9 mouse cellular contexts compared by ENCODE assay signal in genomic region chr1:191292348-191292747, GRCm38 (mm10). TPM values are rescaled to one million over a fixed set of nuclear protein-coding genes. Genes with fewer than 3 reads are reported as not detected.
DNase-seq lines count a peak whose midpoint lies in the region; ATAC-seq lines count a peak whose summit lies in the region.
"Had no signal": no experiment of that assay in that cellular context is flagged by ENCODE, and none has a peak within 500 bp of the region (broad histone marks: within the 10 kb centered on the region; RNA-seq: fewer than 3 reads in every experiment).

No protein-coding gene starts in this region.

- no peak overlapping the region for H3K9ac ChIP-seq in heart, embryonic 12.5 days
- no peak overlapping the region for H3K9ac ChIP-seq in midbrain, embryonic 13.5 days (replicated peaks)
- no peak overlapping the region for H3K9ac ChIP-seq in forebrain, embryonic 13.5 days
- H3K9ac ChIP-seq: liver, embryonic 13.5 days had no signal

- H3K9me3 ChIP-seq in heart, embryonic 12.5 days (replicated peaks): no peaks in the 10 kb centered on the region
- H3K9me3 ChIP-seq in midbrain, embryonic 13.5 days: no peaks in the 10 kb centered on the region
- no peaks in the 10 kb centered on the region for H3K9me3 ChIP-seq in forebrain, embryonic 13.5 days (replicated peaks)
- H3K9me3 ChIP-seq: liver, embryonic 13.5 days had no signal

- H3K27me3 ChIP-seq in heart, embryonic 12.5 days (replicated peaks): no peaks in the 10 kb centered on the region
- H3K27me3 ChIP-seq in midbrain, embryonic 13.5 days: no peaks in the 10 kb centered on the region
- H3K27me3 ChIP-seq in forebrain, embryonic 13.5 days: no peaks in the 10 kb centered on the region
- H3K27me3 ChIP-seq: liver, embryonic 13.5 days had no signal

- H3K27ac ChIP-seq in heart, embryonic 12.5 days (ENCODE audit: poor library complexity, severe bottlenecking): no peak overlapping the region
- H3K27ac ChIP-seq in midbrain, embryonic 13.5 days: no peak overlapping the region
- H3K27ac ChIP-seq in forebrain, embryonic 13.5 days: no peak overlapping the region
- H3K27ac ChIP-seq: liver, embryonic 13.5 days had no signal

- no peak overlapping the region for H3K4me3 ChIP-seq in heart, embryonic 12.5 days
- no peak overlapping the region for H3K4me3 ChIP-seq in midbrain, embryonic 13.5 days (replicated peaks)
- H3K4me3 ChIP-seq in forebrain, embryonic 13.5 days: no peak overlapping the region
- H3K4me3 ChIP-seq: liver, embryonic 13.5 days had no signal

- no peaks in the 10 kb centered on the region for H3K36me3 ChIP-seq in heart, embryonic 12.5 days
- no peaks in the 10 kb centered on the region for H3K36me3 ChIP-seq in midbrain, embryonic 13.5 days
- no peaks in the 10 kb centered on the region for H3K36me3 ChIP-seq in forebrain, embryonic 13.5 days (ENCODE audit: poor library complexity, severe bottlenecking)
- H3K36me3 ChIP-seq: liver, embryonic 13.5 days had no signal

- ATAC-seq in heart, embryonic 12.5 days (ENCODE audit: insufficient number of reproducible peaks, low FRiP score): no peak
- ATAC-seq in midbrain, embryonic 13.5 days: no peak
- ATAC-seq in forebrain, embryonic 13.5 days: no peak

- H3K4me1 ChIP-seq in heart, embryonic 12.5 days (replicated peaks): peaks cover 25% of the 10 kb centered on the region
- no peaks in the 10 kb centered on the region for H3K4me1 ChIP-seq in midbrain, embryonic 13.5 days (replicated peaks)
- H3K4me1 ChIP-seq in forebrain, embryonic 13.5 days: no peaks in the 10 kb centered on the region
- H3K4me1 ChIP-seq: liver, embryonic 13.5 days had no signal

- 61% methylated on average over 5 of the region's 5 CpGs for WGBS in heart, embryonic 12.5 days
- WGBS in midbrain, embryonic 13.5 days: 80% methylated on average over 5 of the region's 5 CpGs
- 78% methylated on average over 5 of the region's 5 CpGs for WGBS in forebrain, embryonic 13.5 days

- peak; percentile 87 to 90 for DNase-seq in heart, adult 18-20 months
- DNase-seq in NIH3T3 (ENCODE audit: low read depth): peak; percentile 97
- peak; percentile 72 to 81 for DNase-seq in cerebellum, postnatal 25 days
- peak; percentile 40 for DNase-seq in kidney, postnatal 10 days
- DNase-seq in lung, postnatal 25 days (ENCODE audit: low spot score): peak; percentile 62
- DNase-seq: liver, embryonic 13.5 days had no signal

- no peak overlapping the region for H3K4me2 ChIP-seq in heart, embryonic 12.5 days
- H3K4me2 ChIP-seq in midbrain, embryonic 13.5 days (replicated peaks): no peak overlapping the region
- no peak overlapping the region for H3K4me2 ChIP-seq in forebrain, embryonic 13.5 days
- H3K4me2 ChIP-seq: liver, embryonic 13.5 days had no signal

RNA-seq across cellular contexts. Expression of gene Nenf, which starts 25.6 kb away (rescaled TPM):
- 100 to 1,000 TPM; 101 to 108 TPM for total RNA-seq in heart, adult 18-20 months (2021)
- polyA plus RNA-seq in heart, embryonic 12.5 days (2016; fragmentation: Nextera tagmentation; extraction: Ambion mirVana): 103 and 105 TPM in 2 replicates
- polyA plus RNA-seq in midbrain, embryonic 13.5 days (2015; fragmentation: Nextera tagmentation; extraction: Ambion mirVana): 81.7 and 87.5 TPM in 2 replicates
- polyA plus RNA-seq in forebrain, embryonic 13.5 days (2015; fragmentation: Nextera tagmentation; extraction: Ambion mirVana): 66.3 and 69.3 TPM in 2 replicates

RNA-seq across cellular contexts. Expression of gene Tmem206, which starts 33.4 kb away (rescaled TPM):
- 1 to 10 TPM; 3.1 to 4.0 TPM for total RNA-seq in heart, adult 18-20 months (2021)
- 16.6 and 18.1 TPM in 2 replicates for polyA plus RNA-seq in heart, embryonic 12.5 days (2016; fragmentation: Nextera tagmentation; extraction: Ambion mirVana)
- polyA plus RNA-seq in midbrain, embryonic 13.5 days (2015; fragmentation: Nextera tagmentation; extraction: Ambion mirVana): 46.9 and 48.7 TPM in 2 replicates
- 41.3 and 43.9 TPM in 2 replicates for polyA plus RNA-seq in forebrain, embryonic 13.5 days (2015; fragmentation: Nextera tagmentation; extraction: Ambion mirVana)

Comparison
In these comparisons a context has a peak if more than half of its experiments do, and no peak if none do; other contexts are left out.
1. DNase-seq: peak in every context shown above with its lines; median percentile 97 in NIH3T3; 88 in heart, adult 18-20 months; 76 in cerebellum, postnatal 25 days; 62 in lung, postnatal 25 days; 40 in kidney, postnatal 10 days.